Mouse (Mus musculus) heart, embryonic 13.5 days (tissue): Measurements from ENCODE around the gene Sema3a. TPM values are rescaled to one million over a fixed set of nuclear protein-coding genes. Genes with fewer than 3 reads are reported as not detected.

ENCODE experiments used
- ATAC-seq: fragments of 200-750 bp; cut with Nextera tagmentation; 2 replicates; pipeline ENCODE4 v1.8.0; 2017; ENCODE audit warnings: moderate TSS enrichment; ENCODE audit not compliant: insufficient number of reproducible peaks, low FRiP score, low TSS enrichment; ENCODE audit errors: extremely low read depth
- H3K27ac ChIP-seq: fragments of 300-500 bp; sonication (generic); replicated peaks from 2 replicates; pipeline ENCODE4 v1.5.1; 2015; ENCODE audit warnings: moderate library complexity, mild to moderate bottlenecking, inconsistent platforms
- H3K27me3 ChIP-seq: fragments of 300-500 bp; sonication (generic); replicated peaks from 2 replicates; pipeline ENCODE4 v1.6.1; 2015; ENCODE audit warnings: mild to moderate bottlenecking, inconsistent platforms
- H3K36me3 ChIP-seq: fragments of 300-500 bp; sonication (generic); 2 replicates; pipeline ENCODE4 v1.6.1; 2015; ENCODE audit warnings: mild to moderate bottlenecking, inconsistent platforms
- H3K4me1 ChIP-seq: fragments of 300-500 bp; sonication (generic); 2 replicates; pipeline ENCODE4 v1.6.1; 2015; ENCODE audit warnings: inconsistent platforms
- H3K4me2 ChIP-seq: fragments of 300-500 bp; sonication (generic); 2 replicates; pipeline ENCODE4 v1.6.1; 2015; ENCODE audit warnings: inconsistent platforms, mild to moderate bottlenecking, moderate library complexity
- H3K4me3 ChIP-seq: fragments of 300-500 bp; sonication (generic); 2 replicates; pipeline ENCODE4 v1.5.1; 2015; ENCODE audit warnings: moderate library complexity, mild to moderate bottlenecking, inconsistent platforms
- H3K9ac ChIP-seq: fragments of 300-500 bp; sonication (generic); 2 replicates; pipeline ENCODE4 v1.6.1; 2015; ENCODE audit warnings: inconsistent platforms, mild to moderate bottlenecking, moderate library complexity
- H3K9me3 ChIP-seq: fragments of 300-500 bp; sonication (generic); 2 replicates; pipeline ENCODE4 v1.6.1; 2016; ENCODE audit warnings: inconsistent platforms
- WGBS: fragments of 180-500 bp; shearing (Covaris S2); methylation state at CpG from one replicate; pipeline ENCODE4 v1.1.7; 2015; ENCODE audit warnings: mixed read lengths; 5-methylcytosine and 5-hydroxymethylcytosine counted together
- polyA plus RNA-seq: library from polyadenylated mRNA; unstranded; fragments of >200 nt; fragmentation: Nextera tagmentation; extraction: Ambion mirVana; gene quantifications from 2 replicates; pipeline ENCODE4 v1.2.1, GENCODE M21; 2015

Sema3a gene
- polyA plus RNA-seq, 1 experiment from 2014 or later = 14.5 TPM

DNA sequence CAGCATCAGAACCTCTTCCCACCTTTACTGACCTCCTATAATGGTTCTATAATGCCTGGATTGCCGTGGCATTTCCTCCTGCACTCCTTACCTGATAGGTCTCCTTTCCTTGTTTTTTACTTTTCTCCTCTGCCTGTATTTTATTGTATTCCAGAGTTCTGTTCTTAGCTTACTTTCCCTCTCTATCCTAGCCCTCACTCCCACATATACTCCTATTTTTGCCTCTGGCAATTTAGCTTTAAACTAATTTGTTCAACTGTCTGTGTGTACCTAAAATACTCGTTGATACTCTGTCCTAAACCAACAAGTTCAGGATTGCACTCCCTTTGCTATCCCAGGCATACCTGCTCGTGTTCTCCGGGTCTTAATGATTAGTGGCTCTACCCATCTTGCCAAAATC lies 258.8 kb downstream of the Sema3a start:
- Histone ChIP-seq H3K4me1 (no peaks in the 10 kb centered on the region), H3K9ac (no peak overlapping the region), H3K4me2 (no peak overlapping the region), H3K36me3 (no peaks in the 10 kb centered on the region), H3K27me3 (no peaks in the 10 kb centered on the region), H3K27ac (no peak overlapping the region), H3K4me3 (no peak overlapping the region), H3K9me3 (no peaks in the 10 kb centered on the region)
- no peak for ATAC-seq
- 72% methylated on average over 4 of the region's 4 CpGs for whole genome bisulfite sequencing

DNA sequence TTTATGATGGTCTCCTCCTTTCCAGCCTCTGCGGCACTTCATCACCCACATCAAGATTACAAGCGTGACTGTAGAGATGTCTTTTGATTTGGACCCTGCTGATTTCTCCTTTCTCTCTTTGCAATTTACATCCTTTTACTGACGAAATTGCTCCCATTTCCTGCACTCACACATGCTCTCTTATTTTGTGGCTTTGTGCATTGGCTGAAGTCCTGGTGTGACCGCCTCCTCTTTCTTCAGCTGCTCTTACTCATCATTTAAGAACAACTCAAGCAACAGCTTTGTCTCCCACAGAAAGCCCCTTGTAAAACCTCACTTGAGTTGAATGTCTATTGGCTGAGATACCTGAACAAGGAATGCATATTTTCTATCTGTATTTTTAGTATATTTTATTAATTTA lies 259.5 kb downstream of the Sema3a start:
- H3K36me3 ChIP-seq = no peaks in the 10 kb centered on the region
- no peaks in the 10 kb centered on the region for H3K27me3 ChIP-seq
- no peak overlapping the region for H3K4me2 ChIP-seq
- H3K4me3 ChIP-seq = no peak overlapping the region
- WGBS = 78% methylated on average over 4 of the region's 4 CpGs
- no peaks in the 10 kb centered on the region for H3K4me1 ChIP-seq
- no peak overlapping the region for H3K27ac ChIP-seq
- H3K9me3 ChIP-seq = no peaks in the 10 kb centered on the region
- no peak for ATAC-seq
- H3K9ac ChIP-seq = no peak overlapping the region

DNA sequence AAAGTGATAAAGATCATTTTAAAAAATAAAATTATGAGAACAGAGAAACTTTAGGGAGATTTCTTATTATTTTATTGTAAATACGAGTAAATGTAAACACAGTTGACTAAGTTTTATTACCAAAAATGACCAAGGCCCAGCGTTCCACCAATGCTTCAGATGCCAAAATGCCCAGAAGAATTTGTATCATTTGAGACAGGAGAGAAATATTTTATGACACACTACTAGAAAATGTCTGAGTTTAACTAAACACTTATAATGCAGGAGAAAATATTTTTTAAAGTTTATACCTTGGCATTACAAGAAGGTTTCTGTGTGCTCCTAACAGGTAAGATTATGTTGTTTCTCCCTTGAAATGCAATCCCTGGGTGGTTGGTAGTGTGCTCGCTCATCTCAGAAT lies 261.4 kb downstream of the Sema3a start:
- H3K4me3 ChIP-seq = no peak overlapping the region
- 77% methylated on average over 3 of the region's 3 CpGs for WGBS

DNA sequence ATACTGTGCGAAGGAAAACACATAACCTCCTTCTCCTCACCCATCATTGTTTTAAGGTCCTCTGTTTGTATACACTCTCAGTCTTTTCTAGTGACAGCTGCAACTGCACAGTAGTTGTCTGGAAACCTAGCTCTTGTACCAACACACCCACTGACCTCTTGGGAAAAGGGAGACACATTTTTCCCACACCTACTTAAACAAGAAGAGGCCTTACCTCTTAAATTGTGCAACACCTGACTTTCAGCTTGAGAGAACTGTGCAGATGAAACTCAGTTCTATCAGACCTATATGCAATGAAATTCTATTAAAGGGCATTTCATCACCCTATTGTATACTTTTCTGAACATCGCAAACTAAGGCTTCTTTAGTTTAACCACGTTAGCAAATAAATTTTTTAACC lies 262.5 kb downstream of the Sema3a start:
- Histone ChIP-seq H3K4me3 (no peak overlapping the region), H3K9ac (no peak overlapping the region), H3K9me3 (no peaks in the 10 kb centered on the region), H3K4me1 (no peaks in the 10 kb centered on the region), H3K27me3 (no peaks in the 10 kb centered on the region), H3K36me3 (no peaks in the 10 kb centered on the region), H3K27ac (no peak overlapping the region), H3K4me2 (no peak overlapping the region)
- no peak for ATAC-seq
- 78% methylated on average over 3 of the region's 3 CpGs for WGBS

More for the DNA sequence above, 261.4 kb downstream of the Sema3a start:
- Histone ChIP-seq H3K27me3 (no peaks in the 10 kb centered on the region), H3K27ac (no peak overlapping the region), H3K4me1 (no peaks in the 10 kb centered on the region), H3K9ac (no peak overlapping the region), H3K4me2 (no peak overlapping the region), H3K9me3 (no peaks in the 10 kb centered on the region), H3K36me3 (no peaks in the 10 kb centered on the region)
- no peak for ATAC-seq

DNA sequence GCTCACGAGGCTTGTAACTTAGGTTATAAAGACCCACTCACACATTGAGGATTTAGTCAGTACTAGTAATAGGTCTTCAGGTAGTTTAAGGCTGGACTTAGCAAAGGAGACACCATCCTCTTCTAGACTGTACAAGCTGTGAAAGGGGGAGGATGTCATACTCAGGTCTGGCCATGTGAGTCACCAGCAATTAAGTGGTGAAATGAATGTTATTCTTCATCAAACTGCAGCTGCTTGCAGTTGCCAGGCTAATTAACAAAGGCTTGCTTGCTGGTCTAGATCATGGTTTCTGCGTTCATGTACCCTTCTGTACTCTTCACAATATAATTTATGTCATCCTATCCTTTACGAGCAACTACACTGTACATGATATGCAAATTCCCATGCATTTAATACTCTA lies 264.8 kb downstream of the Sema3a start:
- no peaks in the 10 kb centered on the region for H3K9me3 ChIP-seq
- H3K9ac ChIP-seq = no peak overlapping the region
- H3K27me3 ChIP-seq = no peaks in the 10 kb centered on the region
- H3K36me3 ChIP-seq = no peaks in the 10 kb centered on the region
- H3K27ac ChIP-seq = no peak overlapping the region
- no peaks in the 10 kb centered on the region for H3K4me1 ChIP-seq
- ATAC-seq = no peak
- H3K4me2 ChIP-seq = no peak overlapping the region
- WGBS = 76% methylated on average over 3 of the region's 3 CpGs
- H3K4me3 ChIP-seq = no peak overlapping the region

DNA sequence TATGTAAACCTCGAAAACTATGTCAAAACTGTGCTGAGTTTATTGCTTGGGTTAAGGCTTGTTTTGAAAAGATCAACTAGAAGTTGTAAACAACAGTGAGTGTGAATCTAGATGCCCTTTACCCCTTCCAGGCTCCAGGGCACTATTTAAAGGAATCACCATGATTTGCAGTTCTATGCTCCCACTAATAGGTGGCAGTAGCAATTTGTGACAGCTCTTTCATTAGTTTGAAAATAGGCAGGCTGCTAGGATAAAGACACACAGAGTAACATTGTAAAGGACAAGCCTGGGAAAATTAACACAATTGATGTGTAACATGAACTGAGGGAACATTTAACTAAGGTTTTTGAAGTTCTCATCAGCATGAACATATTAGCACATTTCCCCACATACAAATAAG lies 280.2 kb downstream of the Sema3a start:
- ATAC-seq = no peak
- WGBS = 29% methylated on average over 1 of the region's 1 CpGs
- Histone ChIP-seq H3K9ac (no peak overlapping the region), H3K4me1 (peaks cover 6% of the 10 kb centered on the region; the same call in 1 of the 2 replicates), H3K27me3 (no peaks in the 10 kb centered on the region), H3K9me3 (no peaks in the 10 kb centered on the region), H3K27ac (no peak overlapping the region), H3K4me3 (no peak overlapping the region), H3K4me2 (no peak overlapping the region), H3K36me3 (no peaks in the 10 kb centered on the region)

DNA sequence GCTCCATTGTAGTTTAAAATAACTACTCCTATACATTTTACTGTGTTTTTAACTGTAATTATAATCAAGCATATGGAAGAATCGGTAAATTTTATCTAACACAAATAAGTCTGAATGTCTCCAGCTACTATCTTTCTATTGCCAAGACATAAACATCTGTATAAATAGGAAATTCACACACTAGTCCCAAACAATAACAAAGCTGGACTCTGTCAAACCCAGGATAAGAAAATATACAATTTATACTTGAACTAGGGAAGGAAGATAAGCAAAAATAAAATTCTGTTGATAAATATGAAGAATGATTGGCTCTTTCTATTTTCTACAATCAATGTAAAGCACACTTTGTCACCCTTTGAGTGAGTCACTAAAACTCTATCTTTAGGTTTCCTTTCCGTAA lies 280.9 kb downstream of the Sema3a start:
- H3K4me2 ChIP-seq = no peak overlapping the region
- no peak overlapping the region for H3K4me3 ChIP-seq
- H3K4me1 ChIP-seq = peaks cover 6% of the 10 kb centered on the region; the same call in 1 of the 2 replicates
- no peak for ATAC-seq
- WGBS = 50% methylated on average over 2 of the region's 2 CpGs
- no peak overlapping the region for H3K27ac ChIP-seq
- no peaks in the 10 kb centered on the region for H3K36me3 ChIP-seq
- no peaks in the 10 kb centered on the region for H3K27me3 ChIP-seq
- no peaks in the 10 kb centered on the region for H3K9me3 ChIP-seq
- no peak overlapping the region for H3K9ac ChIP-seq

DNA sequence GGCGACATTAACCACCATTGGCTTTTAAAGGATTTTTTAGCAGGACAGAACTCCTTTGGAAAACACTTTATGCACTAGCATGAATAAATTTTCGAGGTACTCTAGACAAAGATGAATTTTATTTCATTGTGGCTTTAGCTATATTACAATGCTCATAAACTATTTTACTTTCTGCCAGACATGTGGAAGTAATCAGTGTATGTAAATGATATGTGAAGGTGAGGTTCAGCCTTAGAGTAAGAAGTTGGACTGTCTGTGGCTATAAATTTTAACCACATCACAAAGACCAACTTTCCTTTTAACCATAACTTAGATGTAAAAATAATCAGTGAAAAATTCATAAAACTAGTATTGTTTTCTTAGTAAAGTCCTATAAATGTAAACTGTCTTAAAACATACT lies 286.7 kb downstream of the Sema3a start:
- Histone ChIP-seq H3K4me3 (no peak overlapping the region), H3K27ac (no peak overlapping the region), H3K4me2 (no peak overlapping the region), H3K4me1 (0 out of 2 replicates have a peak, but pooled peaks cover under 1% of the 10 kb centered on the region), H3K9me3 (no peaks in the 10 kb centered on the region), H3K9ac (no peak overlapping the region), H3K36me3 (no peaks in the 10 kb centered on the region), H3K27me3 (no peaks in the 10 kb centered on the region)
- ATAC-seq = no peak
- 75% methylated on average over 2 of the region's 2 CpGs for WGBS

DNA sequence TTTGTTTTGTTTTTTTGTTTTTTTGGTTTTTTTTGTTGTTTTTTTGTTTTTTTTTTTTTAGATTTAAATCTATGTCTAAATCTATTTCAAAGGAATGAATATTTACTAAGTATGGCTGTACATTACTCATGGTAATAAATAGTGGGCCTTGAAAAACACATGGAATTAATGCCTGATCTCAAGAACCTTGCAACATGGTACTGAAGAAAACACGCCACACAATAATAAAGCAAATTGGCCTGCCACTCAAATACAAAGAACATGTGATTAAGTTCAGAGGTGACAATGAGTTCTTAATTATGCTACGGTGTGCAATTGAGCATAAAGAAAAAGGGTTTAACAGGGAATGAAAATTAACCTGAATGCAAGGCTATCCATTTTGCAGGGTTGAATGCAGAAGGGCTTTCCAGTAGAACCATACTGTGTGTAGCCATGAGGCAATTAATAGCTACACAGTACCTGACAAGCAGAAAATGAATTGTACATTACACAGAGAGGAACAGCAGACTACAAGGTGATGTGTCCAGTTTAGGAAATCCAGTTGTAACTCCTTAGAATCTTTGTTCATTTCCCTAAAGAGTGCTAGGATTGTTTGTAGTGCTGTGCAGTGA lies 288.8 kb downstream of the Sema3a start:
- no peak for ATAC-seq
- H3K27ac ChIP-seq = no peak overlapping the region
- WGBS = 91% methylated on average over 2 of the region's 2 CpGs
- no peaks in the 10 kb centered on the region for H3K36me3 ChIP-seq
- H3K4me2 ChIP-seq = no peak overlapping the region
- H3K27me3 ChIP-seq = no peaks in the 10 kb centered on the region
- H3K9ac ChIP-seq = no peak overlapping the region
- 0 out of 2 replicates have a peak, but pooled peaks cover 3% of the 10 kb centered on the region for H3K4me1 ChIP-seq
- H3K9me3 ChIP-seq = no peaks in the 10 kb centered on the region
- H3K4me3 ChIP-seq = no peak overlapping the region

DNA sequence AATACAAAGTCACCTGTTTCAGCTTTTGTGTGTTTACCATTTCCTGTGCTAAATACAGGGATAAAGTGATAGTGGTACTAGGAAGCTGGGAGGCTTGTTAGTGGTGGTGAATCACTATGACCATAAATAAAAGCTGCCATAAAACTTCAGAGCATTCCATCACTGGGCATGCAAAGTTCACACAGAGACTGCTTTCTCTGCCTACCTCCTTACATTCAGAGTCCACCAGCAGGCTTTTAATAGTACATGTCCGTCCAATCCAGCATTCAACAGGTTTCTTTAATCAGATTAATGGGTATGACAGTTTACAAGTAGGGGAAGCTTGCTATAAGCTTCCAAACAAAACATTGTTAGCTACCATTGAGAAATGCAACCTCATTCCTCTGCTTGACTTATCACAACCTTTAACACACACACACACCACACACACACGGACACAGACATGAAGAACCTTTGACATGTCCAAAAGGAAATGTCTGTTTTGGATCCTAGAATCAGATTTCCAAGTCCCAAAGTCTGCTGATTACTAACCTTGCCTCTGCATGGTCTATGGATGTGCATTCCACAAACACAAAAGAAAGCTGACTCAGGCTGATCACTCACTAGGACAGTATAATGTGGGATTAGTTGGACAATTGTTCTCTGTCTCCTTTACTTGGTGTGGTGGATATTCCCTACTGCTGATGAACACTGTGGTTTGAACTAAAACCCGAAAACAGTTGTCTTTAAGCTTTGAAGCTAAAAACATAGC lies 291.9 kb downstream of the Sema3a start:
- Histone ChIP-seq H3K4me3 (no peak overlapping the region), H3K9ac (no peak overlapping the region), H3K36me3 (no peaks in the 10 kb centered on the region), H3K4me2 (no peak overlapping the region), H3K27me3 (no peaks in the 10 kb centered on the region), H3K27ac (no peak overlapping the region), H3K4me1 (0 out of 2 replicates have a peak, but pooled peaks cover 3% of the 10 kb centered on the region), H3K9me3 (no peaks in the 10 kb centered on the region)
- ATAC-seq = no peak
- WGBS = 61% methylated on average over 3 of the region's 3 CpGs

DNA sequence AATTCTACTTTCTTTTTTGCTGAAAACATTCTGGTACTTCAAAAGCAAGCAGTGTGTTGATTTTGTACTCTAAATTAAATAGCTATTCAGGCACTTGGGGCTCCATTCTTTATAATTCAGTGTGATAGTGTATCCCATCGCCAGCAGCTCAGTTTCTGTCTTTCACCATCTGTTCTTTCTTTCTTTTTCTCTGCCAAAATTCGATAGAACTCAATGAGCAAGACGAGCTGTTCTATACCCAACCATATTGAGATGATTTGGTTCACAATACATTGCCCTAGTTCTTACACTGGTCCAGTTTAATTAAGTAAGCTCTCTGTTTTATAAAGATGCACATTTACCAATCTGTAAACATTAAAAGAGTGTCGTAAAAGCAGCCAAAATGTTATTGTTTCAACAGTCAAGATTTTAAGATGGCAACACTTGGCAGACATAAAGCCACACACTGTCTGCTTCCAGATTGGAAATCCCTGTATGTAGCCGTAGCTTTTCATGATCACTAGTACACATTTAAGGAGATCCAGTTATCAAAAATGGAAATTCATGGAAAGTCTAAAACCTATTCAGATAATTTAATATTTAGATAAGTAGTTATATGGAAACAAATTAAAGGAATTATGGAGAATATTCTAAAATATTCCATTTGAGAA lies 296.2 kb downstream of the Sema3a start:
- Histone ChIP-seq H3K4me1 (0 out of 2 replicates have a peak, but pooled peaks cover 3% of the 10 kb centered on the region), H3K36me3 (peaks cover 6% of the 10 kb centered on the region; the same call in 1 of the 2 replicates), H3K9ac (no peak overlapping the region), H3K4me3 (no peak overlapping the region), H3K9me3 (no peaks in the 10 kb centered on the region), H3K27ac (no peak overlapping the region), H3K27me3 (no peaks in the 10 kb centered on the region), H3K4me2 (no peak overlapping the region)
- ATAC-seq = no peak
- WGBS = 71% methylated on average over 5 of the region's 5 CpGs
